Mouse (Mus musculus): ENCODE data around the gene Slc25a48. TPM values are rescaled to one million over a fixed set of nuclear protein-coding genes. Genes with fewer than 3 reads are reported as not detected.

The Slc25a48 gene
- polyA plus RNA-seq, 1 experiment from 2014 or later, result not detected

- ATAC-seq (ENCODE audit: low read depth), result no peak
- Histone ChIP-seq H3K9ac (replicated peaks; ENCODE audit: low read depth, low read length) (no peak overlapping the region), H3K27ac (ENCODE audit: low read depth, low read length) (no peak overlapping the region), H3K27me3 (ENCODE audit: control insufficient read depth, insufficient read depth, low read length) (no peaks in the 10 kb centered on the region), H3K4me2 (ENCODE audit: low read depth, low read length) (no peak overlapping the region), H3K36me3 (ENCODE audit: control insufficient read depth, insufficient read depth, low read length) (no peaks in the 10 kb centered on the region), H3K9me3 (ENCODE audit: control insufficient read depth, low read length) (no peaks in the 10 kb centered on the region), H3K4me1 (ENCODE audit: control insufficient read depth, insufficient read depth, low read length) (no peaks in the 10 kb centered on the region), H3K4me3 (ENCODE audit: low read depth, low read length) (no peak overlapping the region)
- 70% methylated on average over 6 of the region's 6 CpGs for WGBS
Measured at GRCm38 (mm10) chr13:56463750-56464149, 25.6 kb downstream of the Slc25a48 start.

- Histone ChIP-seq H3K9me3 (ENCODE audit: control insufficient read depth, low read length) (no peaks in the 10 kb centered on the region), H3K27me3 (ENCODE audit: control insufficient read depth, insufficient read depth, low read length) (no peaks in the 10 kb centered on the region), H3K27ac (ENCODE audit: low read depth, low read length) (no peak overlapping the region), H3K4me2 (ENCODE audit: low read depth, low read length) (no peak overlapping the region), H3K4me3 (ENCODE audit: low read depth, low read length) (no peak overlapping the region), H3K4me1 (ENCODE audit: control insufficient read depth, insufficient read depth, low read length) (no peaks in the 10 kb centered on the region), H3K36me3 (ENCODE audit: control insufficient read depth, insufficient read depth, low read length) (no peaks in the 10 kb centered on the region), H3K9ac (replicated peaks; ENCODE audit: low read depth, low read length) (no peak overlapping the region)
- ATAC-seq (ENCODE audit: low read depth), result no peak
- 95% methylated on average over 7 of the region's 7 CpGs for WGBS
Measured at GRCm38 (mm10) chr13:56467786-56468185, 29.6 kb downstream of the Slc25a48 start.

- Histone ChIP-seq H3K4me2 (ENCODE audit: low read depth, low read length) (no peak overlapping the region), H3K4me1 (ENCODE audit: control insufficient read depth, insufficient read depth, low read length) (no peaks in the 10 kb centered on the region), H3K36me3 (ENCODE audit: control insufficient read depth, insufficient read depth, low read length) (no peaks in the 10 kb centered on the region), H3K27ac (ENCODE audit: low read depth, low read length) (no peak overlapping the region), H3K4me3 (ENCODE audit: low read depth, low read length) (no peak overlapping the region), H3K9me3 (ENCODE audit: control insufficient read depth, low read length) (no peaks in the 10 kb centered on the region), H3K9ac (replicated peaks; ENCODE audit: low read depth, low read length) (no peak overlapping the region), H3K27me3 (ENCODE audit: control insufficient read depth, insufficient read depth, low read length) (no peaks in the 10 kb centered on the region)
- WGBS, result 97% methylated on average over 4 of the region's 4 CpGs
- ATAC-seq (ENCODE audit: low read depth), result no peak
Measured at GRCm38 (mm10) chr13:56468536-56468935, 30.4 kb downstream of the Slc25a48 start.

GRCm38 (mm10) chr13:56471211-56471610, 33.1 kb downstream of the Slc25a48 start:
- 94% methylated on average over 6 of the region's 6 CpGs for WGBS
- H3K9ac ChIP-seq (replicated peaks; ENCODE audit: low read depth, low read length), result no peak overlapping the region
- H3K27ac ChIP-seq (ENCODE audit: low read depth, low read length), result no peak overlapping the region
- no peak overlapping the region for H3K4me2 ChIP-seq (ENCODE audit: low read depth, low read length)
- no peak for ATAC-seq (ENCODE audit: low read depth)
- no peaks in the 10 kb centered on the region for H3K36me3 ChIP-seq (ENCODE audit: control insufficient read depth, insufficient read depth, low read length)
- no peak overlapping the region for H3K4me3 ChIP-seq (ENCODE audit: low read depth, low read length)
- no peaks in the 10 kb centered on the region for H3K9me3 ChIP-seq (ENCODE audit: control insufficient read depth, low read length)
- no peaks in the 10 kb centered on the region for H3K27me3 ChIP-seq (ENCODE audit: control insufficient read depth, insufficient read depth, low read length)
- no peaks in the 10 kb centered on the region for H3K4me1 ChIP-seq (ENCODE audit: control insufficient read depth, insufficient read depth, low read length)

- H3K27ac ChIP-seq (ENCODE audit: low read depth, low read length), result no peak overlapping the region
- WGBS, result 72% methylated on average over 9 of the region's 9 CpGs
- H3K4me2 ChIP-seq (ENCODE audit: low read depth, low read length), result no peak overlapping the region
Measured at GRCm38 (mm10) chr13:56471951-56472350, 33.8 kb downstream of the Slc25a48 start.

GRCm38 (mm10) chr13:56472661-56473060, 34.5 kb downstream of the Slc25a48 start:
- ATAC-seq (ENCODE audit: low read depth), result no peak
- H3K27ac ChIP-seq (ENCODE audit: low read depth, low read length), result no peak overlapping the region
- H3K27me3 ChIP-seq (ENCODE audit: control insufficient read depth, insufficient read depth, low read length), result no peaks in the 10 kb centered on the region
- H3K9me3 ChIP-seq (ENCODE audit: control insufficient read depth, low read length), result no peaks in the 10 kb centered on the region
- no peak overlapping the region for H3K9ac ChIP-seq (replicated peaks; ENCODE audit: low read depth, low read length)
- no peaks in the 10 kb centered on the region for H3K36me3 ChIP-seq (ENCODE audit: control insufficient read depth, insufficient read depth, low read length)
- no peaks in the 10 kb centered on the region for H3K4me1 ChIP-seq (ENCODE audit: control insufficient read depth, insufficient read depth, low read length)
- 90% methylated on average over 9 of the region's 9 CpGs for WGBS
- H3K4me2 ChIP-seq (ENCODE audit: low read depth, low read length), result no peak overlapping the region
- no peak overlapping the region for H3K4me3 ChIP-seq (ENCODE audit: low read depth, low read length)

More at GRCm38 (mm10) chr13:56471951-56472350, 33.8 kb downstream of the Slc25a48 start:
- no peaks in the 10 kb centered on the region for H3K9me3 ChIP-seq (ENCODE audit: control insufficient read depth, low read length)
- no peak overlapping the region for H3K4me3 ChIP-seq (ENCODE audit: low read depth, low read length)
- no peaks in the 10 kb centered on the region for H3K36me3 ChIP-seq (ENCODE audit: control insufficient read depth, insufficient read depth, low read length)
- no peaks in the 10 kb centered on the region for H3K27me3 ChIP-seq (ENCODE audit: control insufficient read depth, insufficient read depth, low read length)
- no peak overlapping the region for H3K9ac ChIP-seq (replicated peaks; ENCODE audit: low read depth, low read length)
- H3K4me1 ChIP-seq (ENCODE audit: control insufficient read depth, insufficient read depth, low read length), result no peaks in the 10 kb centered on the region
- no peak for ATAC-seq (ENCODE audit: low read depth)

- no peak overlapping the region for H3K27ac ChIP-seq (ENCODE audit: low read depth, low read length)
- H3K4me2 ChIP-seq (ENCODE audit: low read depth, low read length), result no peak overlapping the region
- no peaks in the 10 kb centered on the region for H3K9me3 ChIP-seq (ENCODE audit: control insufficient read depth, low read length)
- H3K9ac ChIP-seq (replicated peaks; ENCODE audit: low read depth, low read length), result no peak overlapping the region
- H3K4me1 ChIP-seq (ENCODE audit: control insufficient read depth, insufficient read depth, low read length), result no peaks in the 10 kb centered on the region
- H3K27me3 ChIP-seq (ENCODE audit: control insufficient read depth, insufficient read depth, low read length), result no peaks in the 10 kb centered on the region
- 0 out of 2 replicates have a peak, but pooled peaks have one; percentile 49 for ATAC-seq (ENCODE audit: low read depth)
- H3K36me3 ChIP-seq (ENCODE audit: control insufficient read depth, insufficient read depth, low read length), result no peaks in the 10 kb centered on the region
- no peak overlapping the region for H3K4me3 ChIP-seq (ENCODE audit: low read depth, low read length)
- WGBS, result 27% methylated on average over 4 of the region's 4 CpGs
Measured at GRCm38 (mm10) chr13:56475363-56475762, 37.2 kb downstream of the Slc25a48 start.

GRCm38 (mm10) chr13:56476790-56477189, 38.6 kb downstream of the Slc25a48 start:
- H3K27ac ChIP-seq (ENCODE audit: low read depth, low read length), result no peak overlapping the region
- H3K9ac ChIP-seq (replicated peaks; ENCODE audit: low read depth, low read length), result no peak overlapping the region
- H3K4me1 ChIP-seq (ENCODE audit: control insufficient read depth, insufficient read depth, low read length), result no peaks in the 10 kb centered on the region
- 80% methylated on average over 5 of the region's 5 CpGs for WGBS
- no peaks in the 10 kb centered on the region for H3K36me3 ChIP-seq (ENCODE audit: control insufficient read depth, insufficient read depth, low read length)
- no peaks in the 10 kb centered on the region for H3K27me3 ChIP-seq (ENCODE audit: control insufficient read depth, insufficient read depth, low read length)
- no peak overlapping the region for H3K4me3 ChIP-seq (ENCODE audit: low read depth, low read length)
- no peaks in the 10 kb centered on the region for H3K9me3 ChIP-seq (ENCODE audit: control insufficient read depth, low read length)
- no peak for ATAC-seq (ENCODE audit: low read depth)
- H3K4me2 ChIP-seq (ENCODE audit: low read depth, low read length), result no peak overlapping the region

- WGBS, result 66% methylated on average over 6 of the region's 6 CpGs
- H3K27me3 ChIP-seq (ENCODE audit: control insufficient read depth, insufficient read depth, low read length), result no peaks in the 10 kb centered on the region
- no peaks in the 10 kb centered on the region for H3K4me1 ChIP-seq (ENCODE audit: control insufficient read depth, insufficient read depth, low read length)
- no peaks in the 10 kb centered on the region for H3K9me3 ChIP-seq (ENCODE audit: control insufficient read depth, low read length)
- no peak overlapping the region for H3K9ac ChIP-seq (replicated peaks; ENCODE audit: low read depth, low read length)
- no peak overlapping the region for H3K4me2 ChIP-seq (ENCODE audit: low read depth, low read length)
- ATAC-seq (ENCODE audit: low read depth), result no peak
- no peak overlapping the region for H3K27ac ChIP-seq (ENCODE audit: low read depth, low read length)
- no peak overlapping the region for H3K4me3 ChIP-seq (ENCODE audit: low read depth, low read length)
- H3K36me3 ChIP-seq (ENCODE audit: control insufficient read depth, insufficient read depth, low read length), result no peaks in the 10 kb centered on the region
Measured at GRCm38 (mm10) chr13:56477271-56477670, 39.1 kb downstream of the Slc25a48 start.

GRCm38 (mm10) chr13:56478027-56478426, 39.9 kb downstream of the Slc25a48 start:
- ATAC-seq (ENCODE audit: low read depth), result no peak
- Histone ChIP-seq H3K27ac (ENCODE audit: low read depth, low read length) (no peak overlapping the region), H3K4me2 (ENCODE audit: low read depth, low read length) (no peak overlapping the region), H3K9ac (replicated peaks; ENCODE audit: low read depth, low read length) (no peak overlapping the region), H3K4me3 (ENCODE audit: low read depth, low read length) (no peak overlapping the region), H3K36me3 (ENCODE audit: control insufficient read depth, insufficient read depth, low read length) (no peaks in the 10 kb centered on the region), H3K9me3 (ENCODE audit: control insufficient read depth, low read length) (no peaks in the 10 kb centered on the region), H3K4me1 (ENCODE audit: control insufficient read depth, insufficient read depth, low read length) (no peaks in the 10 kb centered on the region), H3K27me3 (ENCODE audit: control insufficient read depth, insufficient read depth, low read length) (no peaks in the 10 kb centered on the region)
- WGBS, result 82% methylated on average over 6 of the region's 6 CpGs
